Mouse (Mus musculus) thymus, adult 2 months (tissue): ENCODE results near the gene Fgf15. TPM values are rescaled to one million over a fixed set of nuclear protein-coding genes. Genes with fewer than 3 reads are reported as not detected.
A peak's percentile ranks its signal among the peaks of the same experiment; 100 is the strongest.

Experiments used
- DNase-seq: peaks from one replicate; pipeline ENCODE4 v3.0.0; 2021
- H3K27ac ChIP-seq: fragments of 200-500 bp; 2 replicates; pipeline ENCODE4 v1.5.1; 2012; ENCODE audit warnings: low read length, control low read depth; ENCODE audit not compliant: control insufficient read depth, insufficient read depth
- H3K27me3 ChIP-seq: fragments of 200-500 bp; 2 replicates; pipeline ENCODE4 v1.6.1; 2012; ENCODE audit warnings: mild to moderate bottlenecking, low read length, moderate library complexity, mixed read lengths; ENCODE audit not compliant: control insufficient read depth, insufficient read depth
- H3K36me3 ChIP-seq: fragments of 200-500 bp; 2 replicates; pipeline ENCODE4 v1.6.1; 2012; ENCODE audit warnings: mild to moderate bottlenecking, low read length, moderate library complexity; ENCODE audit not compliant: control insufficient read depth, insufficient read depth
- H3K4me1 ChIP-seq: fragments of 200-500 bp; replicated peaks from 2 replicates; pipeline ENCODE4 v1.6.1; 2012; ENCODE audit warnings: low read length; ENCODE audit not compliant: control insufficient read depth, insufficient read depth
- H3K4me3 ChIP-seq: fragments of 200-500 bp; 2 replicates; pipeline ENCODE4 v1.5.1; 2012; ENCODE audit warnings: mild to moderate bottlenecking, low read length, control low read depth, moderate library complexity; ENCODE audit not compliant: control insufficient read depth, insufficient read depth
- CTCF ChIP-seq: fragments of 200-500 bp; IDR thresholded peaks from 2 replicates; pipeline ENCODE4 v1.5.1; 2012; ENCODE audit warnings: mild to moderate bottlenecking, control low read depth, low read length, moderate library complexity, borderline replicate concordance; ENCODE audit not compliant: control insufficient read depth, poor library complexity, insufficient read depth; ENCODE audit errors: extremely low read depth
- POLR2A ChIP-seq: fragments of 200-500 bp; IDR thresholded peaks from 2 replicates; pipeline ENCODE4 v1.6.1; 2012; ENCODE audit warnings: mild to moderate bottlenecking, low read length, control low read depth, moderate library complexity; ENCODE audit not compliant: control insufficient read depth, poor library complexity, insufficient read depth; ENCODE audit errors: extremely low read depth
- WGBS: fragments of 180-500 bp; shearing (Covaris S2); methylation state at CpG from one replicate; pipeline ENCODE4 v1.1.7; 2018; 5-methylcytosine and 5-hydroxymethylcytosine counted together
- polyA plus RNA-seq: library from polyadenylated mRNA; depleted of rRNA; stranded (reverse); fragments of >200 nt; gene quantifications from 2 replicates; pipeline ENCODE4 v1.2.3, GENCODE M21; 2012

The Fgf15 gene
- polyA plus RNA-seq, 1 experiment, result 0.42 TPM

GRCm38 (mm10) chr7:144911121-144911520 lies 14.8 kb downstream of the Fgf15 start:
- Histone ChIP-seq H3K36me3 (no peaks in the 10 kb centered on the region), H3K4me3 (no peak overlapping the region), H3K27me3 (no peaks in the 10 kb centered on the region; the same call in 1 of the 2 replicates), H3K4me1 (peaks cover 5% of the 10 kb centered on the region), H3K27ac (no peak overlapping the region)
- no peak for DNase-seq
- WGBS, result 82% methylated on average over 1 of the region's 1 CpGs
- TF ChIP-seq POLR2A, result no peak
- no peak for TF ChIP-seq CTCF

DNA sequence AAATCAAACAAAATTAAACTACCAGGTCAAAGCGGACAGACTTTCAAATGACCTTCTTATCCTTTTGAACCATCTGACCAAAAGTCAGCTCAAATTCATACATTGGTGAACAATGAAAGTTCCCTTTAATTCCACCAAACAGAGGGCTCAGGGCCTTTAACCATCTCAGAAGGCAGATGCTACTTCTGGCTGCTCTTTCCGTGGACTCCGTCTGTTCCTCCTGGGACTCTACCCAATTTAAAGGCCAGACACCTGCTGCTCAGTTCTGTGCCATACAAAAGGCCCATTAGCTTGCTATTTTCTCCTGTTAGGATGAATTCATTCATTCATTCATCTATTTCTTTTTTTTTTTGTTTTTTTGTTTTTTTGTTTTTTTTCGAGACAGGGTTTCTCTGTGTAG lies 16.6 kb downstream of the Fgf15 start:
- no peaks in the 10 kb centered on the region; the same call in 1 of the 2 replicates for H3K27me3 ChIP-seq
- peaks cover 5% of the 10 kb centered on the region for H3K4me1 ChIP-seq
- WGBS, result 90% methylated on average over 4 of the region's 4 CpGs
- TF ChIP-seq POLR2A, result no peak
- no peak for TF ChIP-seq CTCF
- H3K27ac ChIP-seq, result no peak overlapping the region
- DNase-seq, result no peak
- H3K4me3 ChIP-seq, result no peak overlapping the region
- no peaks in the 10 kb centered on the region for H3K36me3 ChIP-seq

DNA sequence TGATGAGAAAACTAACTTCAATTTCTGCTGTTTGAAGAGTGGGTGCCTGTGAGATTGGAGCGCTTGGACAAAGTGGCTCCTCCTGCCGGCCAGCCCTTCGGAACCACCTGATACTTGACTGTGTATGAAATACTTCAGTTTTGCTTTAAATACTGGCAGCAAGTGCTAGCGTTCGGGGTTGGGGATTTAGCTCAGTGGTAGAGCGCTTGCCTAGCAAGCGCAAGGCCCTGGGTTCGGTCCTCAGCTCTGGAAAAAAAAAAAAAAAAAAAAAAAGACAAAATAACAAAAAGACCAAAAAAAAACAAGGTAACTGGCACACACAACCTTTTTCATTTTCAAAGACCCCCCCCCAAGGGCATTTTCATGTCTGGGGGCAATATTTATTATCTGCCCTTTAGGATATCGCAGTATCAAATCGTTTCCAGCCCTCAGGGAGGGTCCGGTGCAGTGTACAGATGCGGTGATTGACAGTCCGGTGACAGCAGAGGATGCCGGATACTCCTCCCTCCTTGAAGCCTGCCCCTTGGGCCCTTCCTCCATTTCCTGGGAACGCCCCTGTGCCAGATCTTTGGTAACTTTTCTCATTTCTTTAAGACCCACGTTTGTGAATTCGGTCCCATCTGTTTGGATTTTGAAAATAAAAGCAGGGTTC lies 18.1 kb downstream of the Fgf15 start:
- Histone ChIP-seq H3K27ac (no peak overlapping the region), H3K36me3 (no peaks in the 10 kb centered on the region; the same call in 1 of the 2 replicates), H3K4me1 (peaks cover 5% of the 10 kb centered on the region), H3K4me3 (peak overlapping the region; percentile 97), H3K27me3 (no peaks in the 10 kb centered on the region)
- WGBS, result 12% methylated on average over 17 of the region's 17 CpGs
- no peak for TF ChIP-seq CTCF
- TF ChIP-seq POLR2A, result no peak
- no peak for DNase-seq

GRCm38 (mm10) chr7:144914948-144915750 lies 18.8 kb downstream of the Fgf15 start, which contains the start of gene LTO1:
LTO1 (plus strand) TSS chr7:144915100.
- 1% methylated on average over 55 of the region's 55 CpGs for WGBS
- peak; percentile 47; the same call in 1 of the 2 replicates for TF ChIP-seq CTCF
- peak; percentile 56; the same call in 1 of the 2 replicates for TF ChIP-seq POLR2A
- DNase-seq, result peak; percentile 92
- H3K27ac ChIP-seq, result no peak within 1 kb of the TSS
- peaks cover 3% of the 10 kb centered on the region; the same call in 1 of the 2 replicates for H3K36me3 ChIP-seq
- H3K27me3 ChIP-seq, result no peaks in the 10 kb centered on the region
- peak within 1 kb of the TSS; percentile 97 for H3K4me3 ChIP-seq
- H3K4me1 ChIP-seq, result peaks cover 5% of the 10 kb centered on the region

DNA sequence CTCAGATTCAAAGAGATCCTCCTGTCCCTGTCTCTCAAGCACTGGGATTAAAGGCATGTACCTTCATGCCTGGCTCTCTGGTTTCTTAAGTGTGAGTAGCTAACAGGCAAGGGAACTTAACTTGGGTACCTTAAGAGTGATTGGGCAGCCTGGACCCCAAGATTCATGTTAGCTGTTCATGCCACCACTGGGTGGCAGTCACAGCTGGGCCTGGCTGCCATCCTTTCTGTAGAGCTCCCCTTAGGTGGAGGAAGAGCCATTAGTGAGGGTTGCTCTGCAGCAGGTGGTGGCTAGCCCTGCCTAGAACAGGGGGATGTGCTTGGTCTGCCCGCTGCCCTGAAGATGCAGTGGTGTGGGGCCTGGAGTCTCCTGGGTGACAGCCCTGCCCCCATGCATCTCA lies 22.5 kb downstream of the Fgf15 start:
- WGBS, result 100% methylated on average over 1 of the region's 1 CpGs

GRCm38 (mm10) chr7:144927591-144927990 lies 31.3 kb downstream of the Fgf15 start:
- H3K27ac ChIP-seq, result no peak overlapping the region
- WGBS, result 92% methylated on average over 2 of the region's 2 CpGs
- H3K36me3 ChIP-seq, result no peaks in the 10 kb centered on the region
- no peak for DNase-seq
- no peaks in the 10 kb centered on the region for H3K4me1 ChIP-seq
- TF ChIP-seq CTCF, result no peak
- TF ChIP-seq POLR2A, result no peak
- H3K4me3 ChIP-seq, result no peak overlapping the region
- no peaks in the 10 kb centered on the region for H3K27me3 ChIP-seq

More for the DNA sequence above, 22.5 kb downstream of the Fgf15 start:
- Histone ChIP-seq H3K36me3 (peaks cover 6% of the 10 kb centered on the region; the same call in 1 of the 2 replicates), H3K4me1 (peaks cover 5% of the 10 kb centered on the region), H3K4me3 (no peak overlapping the region), H3K27ac (no peak overlapping the region), H3K27me3 (no peaks in the 10 kb centered on the region)
- TF ChIP-seq CTCF (no peak), POLR2A (no peak)
- no peak for DNase-seq
